Mouse (Mus musculus): ENCODE measurements around the gene Hoxb5. TPM values are rescaled to one million over a fixed set of nuclear protein-coding genes. Genes with fewer than 3 reads are reported as not detected.

The Hoxb5 gene
- total RNA-seq, 2 experiments from 2014 or later: 0.19 to 0.22 TPM

DNA sequence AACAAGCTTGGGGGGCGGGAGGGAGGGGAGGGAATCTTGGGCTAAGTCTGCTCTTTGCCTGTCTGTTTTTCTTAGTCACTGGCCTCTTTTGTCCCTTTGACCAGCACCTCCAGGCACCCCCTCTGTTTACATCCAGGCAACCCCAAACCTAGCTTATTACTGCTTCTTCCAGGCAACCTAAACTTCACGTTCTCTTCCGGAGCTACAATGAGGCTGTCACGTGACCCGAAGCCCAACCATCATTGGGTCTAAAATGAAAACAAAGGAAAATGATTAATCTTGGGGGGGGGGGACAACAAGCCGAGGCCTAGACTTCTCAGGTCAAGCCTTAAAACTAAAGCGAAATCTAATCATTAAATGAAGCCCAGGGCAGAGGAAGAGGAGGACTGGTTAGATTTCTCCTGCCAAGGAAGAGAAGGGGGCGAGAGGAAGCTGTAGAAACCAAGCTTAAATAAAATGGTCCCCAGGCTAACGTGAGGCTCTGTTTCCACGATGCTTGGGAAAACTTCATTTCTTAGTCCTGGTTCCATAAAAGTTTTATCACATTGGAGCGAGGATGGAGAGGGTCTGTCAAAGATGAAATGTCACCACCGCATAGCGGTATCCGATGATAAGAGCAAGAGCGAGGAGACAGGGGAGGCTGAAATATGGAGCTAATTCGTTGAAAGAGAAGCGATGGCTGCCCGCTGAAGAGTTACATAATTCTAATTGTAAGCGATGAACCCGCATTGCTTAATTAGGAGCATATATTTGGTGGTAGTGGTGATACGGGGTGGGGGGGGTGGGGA lies 45.2 kb downstream of the Hoxb5 start:
- intact Hi-C loops (cut with DNase I): no loop called here
- no peak for DNase-seq

DNA sequence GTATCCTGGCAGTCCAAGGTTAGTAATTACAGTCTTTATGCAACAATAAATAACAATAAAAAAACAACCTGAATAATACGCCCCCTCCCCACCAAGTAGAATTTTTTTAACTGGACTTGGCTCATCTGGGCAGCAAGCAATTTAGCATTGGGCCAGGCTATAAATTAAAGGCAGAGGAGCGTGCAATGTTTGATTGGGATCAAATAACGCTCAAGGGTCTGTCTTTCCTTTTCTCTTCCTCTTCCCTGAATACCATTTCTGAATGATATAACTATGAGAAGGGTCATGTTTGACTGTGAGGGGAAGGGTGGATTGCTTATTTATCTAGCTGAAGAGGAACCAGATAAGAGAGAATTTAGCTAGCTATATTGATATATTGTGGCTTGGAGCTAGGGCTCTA lies 45.9 kb downstream of the Hoxb5 start:
- intact Hi-C loops (cut with DNase I): no loop called here
- no peak for DNase-seq

DNA sequence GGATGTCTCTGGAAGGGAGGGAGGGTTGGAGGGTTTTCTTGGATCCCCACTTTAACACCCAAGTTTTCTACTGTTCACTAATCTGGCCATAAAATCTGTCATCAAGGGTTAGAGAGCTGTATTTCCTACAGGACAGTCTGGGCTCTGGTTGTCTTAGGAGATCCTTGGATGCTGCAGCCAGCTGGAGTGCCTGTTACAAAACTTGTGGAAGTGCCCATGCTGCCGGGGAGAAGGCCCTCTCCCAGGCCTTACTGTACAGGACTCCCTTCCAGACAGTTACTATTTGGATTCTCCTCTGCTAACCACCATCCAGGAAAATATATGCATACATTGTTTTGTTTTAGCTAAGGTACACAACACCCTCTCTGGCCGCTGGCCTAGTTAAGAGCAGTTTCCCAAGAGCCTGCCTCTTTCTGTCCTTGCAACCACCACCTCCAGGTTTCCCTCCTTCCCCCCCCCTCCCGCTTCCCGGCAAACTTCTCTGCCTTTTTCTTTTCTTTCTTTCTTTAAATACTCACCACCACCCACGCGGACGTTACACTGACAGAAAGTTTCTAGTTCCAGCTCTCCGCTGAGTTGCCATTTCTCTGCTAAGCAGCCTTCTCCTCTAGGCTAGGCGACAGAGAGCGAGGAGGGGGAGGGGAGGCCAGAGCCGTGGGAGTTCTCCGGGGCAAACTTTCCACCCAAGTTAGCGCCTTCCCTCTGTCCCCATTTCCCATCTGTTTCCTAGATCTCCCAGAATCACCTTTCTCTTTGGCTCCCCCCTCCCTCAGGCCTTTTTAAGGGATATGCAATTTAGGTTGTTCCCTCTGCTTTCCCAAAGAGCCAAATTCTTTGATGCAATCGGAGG lies 46.6 kb downstream of the Hoxb5 start:
- intact Hi-C loops (cut with DNase I): no loop called here
- DNase-seq: no peak

DNA sequence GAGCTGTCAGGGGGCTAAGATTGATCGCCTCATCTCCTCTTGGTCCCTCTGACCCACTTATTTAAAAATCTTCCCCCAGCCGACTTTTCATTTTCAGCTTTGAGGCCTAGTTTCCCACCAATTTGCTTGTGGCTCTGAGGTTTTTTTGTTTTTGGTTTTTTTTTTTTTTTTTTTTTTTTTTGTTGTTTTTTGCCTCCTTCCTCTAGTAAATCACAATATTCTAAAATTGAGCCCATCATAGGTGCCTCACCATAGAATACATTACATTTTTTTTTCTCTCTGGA lies 47.1 kb downstream of the Hoxb5 start, which contains the start of gene Hoxb2:
Gene Hoxb2, plus strand, starts transcription at position 185 of the 284 bp plus-strand sequence.
- intact Hi-C loops (cut with DNase I): no loop called here
- DNase-seq: no peak

DNA sequence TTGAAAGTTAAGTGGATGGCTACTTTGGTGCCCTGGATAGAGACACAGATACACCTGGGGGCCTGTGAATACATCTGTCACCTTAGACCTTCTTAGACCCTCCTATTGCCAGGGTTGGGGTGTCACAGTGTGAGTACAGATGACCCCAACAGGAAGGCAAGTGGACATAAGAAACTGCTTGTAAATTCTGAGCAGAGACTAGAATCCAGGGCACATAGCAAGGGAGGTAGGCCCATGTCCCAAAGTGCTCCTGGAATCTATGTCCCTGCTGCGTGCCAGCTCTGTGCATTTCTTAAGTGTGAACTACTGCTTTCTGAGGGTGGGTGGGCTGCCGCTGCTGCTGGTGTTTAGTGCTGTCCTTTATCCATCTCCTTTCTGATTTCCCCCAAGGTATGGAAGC lies 47.7 kb downstream of the Hoxb5 start:
- DNase-seq: no peak
- intact Hi-C loops (cut with DNase I): no loop called here

DNA sequence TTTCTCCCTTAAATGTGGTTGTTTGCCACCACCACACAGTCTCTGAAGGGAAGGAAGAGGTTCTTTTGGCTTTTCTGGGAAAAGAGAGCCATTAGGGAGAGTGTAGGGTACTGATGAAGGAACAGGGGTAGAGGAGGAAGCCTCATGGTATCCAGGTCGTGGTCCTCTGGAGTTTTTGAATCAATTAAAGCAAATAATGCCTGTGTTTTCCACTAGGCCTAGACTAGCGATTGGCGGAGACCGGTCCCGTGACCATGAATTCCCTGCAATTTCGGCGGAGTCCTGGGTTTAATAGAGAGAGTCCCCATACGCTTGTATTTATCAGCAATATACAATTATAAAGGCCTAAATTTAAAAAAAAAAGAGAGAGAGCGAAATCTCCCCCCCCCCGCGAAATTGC lies 48.2 kb downstream of the Hoxb5 start:
- DNase-seq: no peak
- intact Hi-C loops (cut with DNase I): no loop called here

DNA sequence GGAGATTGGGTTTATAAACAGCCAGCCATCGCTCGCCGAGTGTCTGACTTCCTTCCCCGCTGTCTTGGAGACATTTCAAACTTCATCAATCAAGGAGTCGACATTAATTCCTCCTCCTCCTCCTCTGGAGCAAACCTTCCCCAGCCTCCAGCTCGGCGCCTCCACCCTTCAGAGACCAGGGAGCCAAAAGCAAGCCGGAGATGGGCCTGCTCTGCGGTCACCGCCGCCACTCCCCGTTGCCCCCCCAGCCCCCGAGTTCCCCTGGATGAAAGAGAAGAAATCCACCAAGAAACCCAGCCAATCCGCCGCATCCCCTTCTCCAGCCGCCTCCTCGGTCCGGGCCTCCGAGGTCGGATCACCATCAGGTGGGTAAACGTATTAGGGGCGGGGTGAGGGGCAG lies 48.7 kb downstream of the Hoxb5 start:
- intact Hi-C loops (cut with DNase I): loop anchor here (2.0 kb wide), 1 partner anchor 37 kb away; no protein-coding TSS in a partner anchor
- no peak for DNase-seq

DNA sequence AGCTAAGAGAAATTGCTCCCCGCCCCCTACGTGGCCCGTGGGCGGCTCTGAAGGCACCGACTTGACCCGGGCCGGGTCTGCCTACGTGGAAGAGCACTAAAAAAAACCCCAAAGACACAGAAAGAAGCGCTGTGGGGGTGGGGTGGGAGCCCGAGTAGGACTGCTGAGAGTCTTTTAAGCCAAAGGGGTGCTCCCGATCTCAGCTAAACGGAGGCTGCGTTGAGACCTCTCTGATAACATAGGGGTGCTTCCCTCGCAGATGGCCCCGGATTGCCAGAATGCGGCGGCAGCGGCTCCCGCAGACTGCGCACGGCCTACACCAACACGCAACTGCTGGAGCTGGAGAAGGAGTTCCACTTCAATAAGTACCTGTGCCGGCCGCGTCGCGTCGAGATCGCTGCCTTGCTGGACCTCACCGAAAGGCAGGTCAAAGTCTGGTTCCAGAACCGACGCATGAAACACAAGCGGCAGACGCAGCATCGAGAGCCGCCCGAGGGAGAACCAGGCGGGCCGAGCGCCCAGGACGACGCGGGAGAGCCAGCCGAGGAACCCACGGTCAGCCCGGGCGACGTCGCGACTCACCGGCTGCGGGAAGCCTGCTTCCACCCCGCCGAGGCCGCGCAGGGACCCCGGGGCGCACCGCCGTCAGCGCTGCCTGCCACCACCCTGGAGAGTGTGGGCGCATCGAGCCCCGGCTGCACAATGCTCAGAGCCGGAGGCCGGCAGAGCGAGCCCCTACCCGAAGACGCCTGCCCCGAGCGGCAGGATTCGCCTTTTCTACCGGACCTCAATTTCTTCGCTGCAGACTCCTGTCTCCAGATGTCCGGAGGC lies 49.8 kb downstream of the Hoxb5 start:
- intact Hi-C loops (cut with DNase I): loop anchor here (2.0 kb wide), 1 partner anchor 38 kb away; no protein-coding TSS in a partner anchor
- DNase-seq: peak; percentile 38 to 58

DNA sequence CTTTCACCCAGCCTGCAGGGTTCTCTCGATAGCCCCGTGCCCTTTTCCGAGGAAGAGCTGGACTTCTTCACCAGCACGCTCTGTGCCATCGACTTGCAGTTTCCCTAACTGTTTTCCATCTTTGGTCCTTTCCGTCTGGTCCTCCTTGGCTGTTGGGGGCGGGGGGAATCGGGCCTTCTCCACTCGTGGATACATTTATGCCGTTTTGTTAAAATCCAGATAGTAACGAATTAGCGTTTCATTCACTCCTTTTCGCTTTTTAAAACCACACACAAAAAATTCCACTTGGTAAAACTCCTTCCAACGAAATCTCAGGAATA lies 50.3 kb downstream of the Hoxb5 start:
- DNase-seq: no peak

DNA sequence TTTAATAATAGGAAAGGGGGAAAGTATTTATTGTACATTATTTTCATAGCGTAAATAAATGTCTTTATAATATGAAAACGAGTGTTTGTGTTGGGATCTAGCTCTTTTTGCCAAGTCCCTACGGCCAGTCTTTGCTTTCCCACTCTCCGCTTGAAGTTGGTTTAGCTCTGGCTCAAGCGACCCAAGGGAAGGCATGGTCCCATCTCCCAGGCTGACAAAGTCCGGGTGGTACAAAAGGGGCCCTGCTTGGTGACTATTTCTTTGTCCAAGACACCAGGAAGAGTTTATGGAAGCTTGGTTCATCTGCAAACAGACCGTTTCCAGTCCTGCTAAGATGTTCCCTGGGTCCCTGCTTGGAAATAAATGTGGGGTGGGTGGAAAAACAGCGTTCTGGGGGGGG lies 50.8 kb downstream of the Hoxb5 start:
- intact Hi-C loops (cut with DNase I): loop anchor here (2.0 kb wide), 1 partner anchor 39 kb away; no protein-coding TSS in a partner anchor
- DNase-seq: no peak

More for the DNA sequence above, 50.3 kb downstream of the Hoxb5 start:
- intact Hi-C loops (cut with DNase I): loop anchor here (2.0 kb wide), 1 partner anchor 39 kb away; no protein-coding TSS in a partner anchor

DNA sequence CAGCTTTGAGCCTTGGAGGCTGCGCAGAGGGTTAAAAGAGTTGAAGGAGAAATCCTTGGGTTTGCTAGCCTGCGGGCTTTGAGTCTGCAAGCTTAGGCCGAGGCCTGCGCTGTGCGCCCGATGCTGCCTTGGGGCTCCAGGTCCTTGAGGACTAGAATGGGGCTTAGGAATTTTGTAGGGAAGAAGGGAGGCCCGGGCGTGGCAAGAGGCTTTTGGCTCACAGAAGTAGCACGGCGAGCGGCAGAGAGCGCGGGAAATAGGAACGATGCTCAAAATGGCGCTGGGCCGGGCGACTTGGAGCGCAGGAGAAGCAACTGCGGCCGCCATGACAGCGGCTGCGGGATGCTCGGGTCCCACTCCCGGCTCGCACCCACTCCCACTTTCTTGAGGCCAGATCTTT lies 51.2 kb downstream of the Hoxb5 start:
- DNase-seq: peak in 1 of 2 experiments; percentile 36

DNA sequence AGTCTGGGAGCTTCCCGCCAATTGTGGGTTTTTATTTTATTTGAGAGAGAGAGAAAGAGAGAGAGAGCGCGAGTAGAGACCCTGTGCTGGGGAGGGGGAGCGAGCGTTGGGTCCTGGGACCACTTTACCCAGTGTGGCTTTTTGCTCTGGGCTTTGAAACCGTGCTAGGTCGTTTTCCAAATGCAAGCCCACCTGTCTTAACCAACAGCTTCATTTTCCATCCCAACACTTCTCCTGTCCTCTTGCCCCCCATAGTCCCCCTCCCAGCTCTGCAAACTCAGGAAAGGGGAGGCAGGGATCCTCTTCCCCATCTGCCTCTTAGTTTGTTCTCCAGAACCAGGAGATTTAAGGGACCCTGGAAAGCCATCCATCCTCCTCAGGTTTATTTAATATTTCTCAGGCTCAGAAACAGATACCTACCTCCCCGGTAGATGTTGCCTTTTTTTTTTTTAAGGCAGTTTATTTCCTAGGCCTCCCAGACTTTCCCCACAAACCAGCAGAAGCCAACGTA lies 51.7 kb downstream of the Hoxb5 start:
- no peak for DNase-seq
- intact Hi-C loops (cut with DNase I): loop anchor here (5.0 kb wide), 1 partner anchor 158 kb away; no protein-coding TSS in a partner anchor

More for the DNA sequence above, 51.2 kb downstream of the Hoxb5 start:
- intact Hi-C loops (cut with DNase I): no loop called here

Small RNAs within 50 kb of the gene (microRNA-seq; reads per million reads assigned to microRNA genes)
- 1,852 to 2,459 reads per million in 2 experiments for gene Mir10a (ENCODE audit: borderline number of aligned reads in 2 of 2)
- 0 reads per million in 2 experiments for gene Mir196a-1 (ENCODE audit: borderline number of aligned reads in 2 of 2)

Other genes with a start within 250 kb of the Hoxb5 start
- 10 to 100 TPM; 30.7 to 32.1 TPM for gene Ube2z, start 237.9 kb upstream of the Hoxb5 start, total RNA-seq (2021)
- gene Atp5g1, start 227.7 kb upstream of the Hoxb5 start, total RNA-seq (2021): 1,000 to 10,000 TPM; 3,285 to 3,604 TPM
- gene Calcoco2, start 191.4 kb upstream of the Hoxb5 start, total RNA-seq (2021): not detected
- gene Ttll6, start 169.6 kb upstream of the Hoxb5 start, total RNA-seq (2021): not detected
- not detected for gene Hoxb13, start 109.0 kb upstream of the Hoxb5 start, total RNA-seq (2021)
- gene Hoxb9, start 31.9 kb upstream of the Hoxb5 start, total RNA-seq (2021): not detected
- gene Hoxb8, start 21.4 kb upstream of the Hoxb5 start, total RNA-seq (2021): not detected
- gene Hoxb7, start 16.7 kb upstream of the Hoxb5 start, total RNA-seq (2021): not detected
- not detected for gene Hoxb6, start 10.9 kb upstream of the Hoxb5 start, total RNA-seq (2021)
- under 1 TPM; 0.51 to 0.53 TPM for gene Hoxb4, start 14.9 kb downstream of the Hoxb5 start, total RNA-seq (2021)
- under 1 TPM; 0.42 to 0.68 TPM for gene Hoxb3, start 20.0 kb downstream of the Hoxb5 start, total RNA-seq (2021)
- 1 to 10 TPM in 1 of 2 experiments, under 1 TPM in 1; 0.51 to 1.1 TPM for gene Hoxb2, start 47.2 kb downstream of the Hoxb5 start, total RNA-seq (2021)
- not detected for gene Hoxb1, start 62.4 kb downstream of the Hoxb5 start, total RNA-seq (2021)
- gene Skap1, start 161.3 kb downstream of the Hoxb5 start, total RNA-seq (2021): under 1 TPM in 1 of 2 experiments, not detected in 1; 0.30 TPM

Measured in heart, postnatal 36 days (tissue).